Mouse (Mus musculus): ENCODE results near the gene Brpf3.

DNA sequence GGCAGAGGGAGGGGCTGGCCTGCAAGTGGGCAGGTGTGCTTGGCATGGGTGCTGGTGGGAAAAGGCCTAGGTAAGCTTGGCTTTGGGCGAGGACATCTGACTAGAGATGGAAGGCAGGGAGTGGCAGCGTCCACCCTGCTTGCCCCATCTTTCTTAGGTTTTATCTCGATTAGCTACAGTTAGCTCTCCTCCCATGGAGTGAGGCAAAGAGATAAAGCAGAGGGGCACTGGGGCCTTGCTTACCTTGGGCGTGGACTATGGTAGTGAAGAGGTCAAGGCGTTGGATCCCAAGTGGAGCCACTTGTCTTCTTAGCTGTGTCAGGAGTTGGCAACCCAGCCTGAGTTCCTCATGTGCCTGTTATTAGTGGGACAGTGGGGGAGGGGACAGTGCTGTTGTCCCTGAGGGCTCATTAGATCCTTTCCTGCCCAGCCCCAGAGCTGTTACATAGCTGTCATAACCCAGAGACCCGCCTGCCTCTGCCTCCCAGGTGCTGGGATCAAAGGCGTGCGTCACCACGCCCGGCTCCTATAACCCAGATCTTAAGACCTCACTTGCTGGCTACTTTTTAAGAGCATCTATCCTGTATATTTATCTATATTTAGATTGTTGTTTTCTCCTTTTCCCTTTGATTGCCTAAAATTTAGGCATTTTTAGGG is 8.4 kb downstream of the Brpf3 start:
- TF ChIP-seq CTCF (IDR thresholded peaks at IDR 0.05; ENCODE audit: low read depth, low read length) (no peak), POLR2A (IDR thresholded peaks at IDR 0.05; ENCODE audit: extremely low read depth, insufficient read depth, low read length) (no peak)

Data from liver, adult 2 months (tissue).